Mouse (Mus musculus) hindbrain, postnatal 0 days (tissue): Measurements from ENCODE around the gene Sema3d. TPM values are rescaled to one million over a fixed set of nuclear protein-coding genes. Genes with fewer than 3 reads are reported as not detected.
A peak's percentile ranks its signal among the peaks of the same experiment; 100 is the strongest.

Source experiments
- ATAC-seq: fragments of 200-750 bp; cut with Nextera tagmentation; 2 replicates; pipeline ENCODE4 v1.8.0; 2017; ENCODE audit warnings: mild to moderate bottlenecking, moderate TSS enrichment, moderate library complexity
- DNase-seq: peaks from one replicate; pipeline ENCODE4 v3.0.0-alpha.2; 2015; ENCODE audit warnings: low spot score
- H3K27ac ChIP-seq: fragments of 300-500 bp; sonication (generic); 2 replicates; pipeline ENCODE4 v1.5.1; 2014; ENCODE audit warnings: mild to moderate bottlenecking
- H3K27me3 ChIP-seq: fragments of 300-500 bp; sonication (generic); 2 replicates; pipeline ENCODE4 v1.6.1; 2014; ENCODE audit warnings: low read length, mixed read lengths; ENCODE audit not compliant: insufficient read depth
- H3K36me3 ChIP-seq: fragments of 300-500 bp; sonication (generic); 2 replicates; pipeline ENCODE4 v1.6.1; 2014; ENCODE audit warnings: low read length, mixed read lengths; ENCODE audit not compliant: insufficient read depth
- H3K4me1 ChIP-seq: fragments of 300-500 bp; sonication (generic); 2 replicates; pipeline ENCODE4 v1.6.1; 2014; ENCODE audit warnings: antibody characterized with exemption, low read length, mixed read lengths; ENCODE audit not compliant: insufficient read depth
- H3K4me2 ChIP-seq: fragments of 300-500 bp; sonication (generic); 2 replicates; pipeline ENCODE4 v1.6.1; 2014; ENCODE audit warnings: low read depth, mild to moderate bottlenecking, low read length, moderate library complexity, mixed read lengths
- H3K4me3 ChIP-seq: fragments of 300-500 bp; sonication (generic); 2 replicates; pipeline ENCODE4 v1.5.1; 2014; ENCODE audit warnings: low read length
- H3K9ac ChIP-seq: fragments of 300-500 bp; sonication (generic); replicated peaks from 2 replicates; pipeline ENCODE4 v1.6.1; 2014; ENCODE audit warnings: mild to moderate bottlenecking, low read length, moderate library complexity, mixed read lengths
- H3K9me3 ChIP-seq: fragments of 300-500 bp; sonication (generic); 2 replicates; pipeline ENCODE4 v1.6.1; 2016; ENCODE audit warnings: low read length, mixed read lengths
- CTCF ChIP-seq: IDR thresholded peaks from 2 replicates; pipeline ENCODE4 v1.5.1; 2016; ENCODE audit warnings: antibody characterized with exemption, control low read depth, low read depth
- WGBS: fragments of 180-500 bp; shearing (Covaris S2); extraction: QIAGEN DNeasy Blood & Tissue Kit; methylation state at CpG from one replicate; pipeline ENCODE4 v1.1.7; 2014; 5-methylcytosine and 5-hydroxymethylcytosine counted together
- polyA plus RNA-seq: library from polyadenylated mRNA; unstranded; fragments of >200 nt; fragmentation: Nextera tagmentation; extraction: Ambion mirVana; gene quantifications from 2 replicates; pipeline ENCODE4 v1.2.1, GENCODE M21; 2015
- total RNA-seq: library from RNA; depleted of rRNA; stranded (reverse); fragments of >200 nt; gene quantifications from 2 replicates; pipeline ENCODE4 v1.2.3, GENCODE M21; 2014

Gene Sema3d
- total and polyA plus RNA-seq, 2 experiments from 2014 or later: 2.7 to 3.3 TPM

GRCm38 (mm10) chr5:12498227-12498928, 115.2 kb downstream of the Sema3d start:
- TF ChIP-seq CTCF: no peak
- Histone ChIP-seq H3K4me1 (no peaks in the 10 kb centered on the region), H3K27ac (no peak overlapping the region), H3K9ac (no peak overlapping the region), H3K9me3 (no peaks in the 10 kb centered on the region), H3K36me3 (no peaks in the 10 kb centered on the region), H3K27me3 (no peaks in the 10 kb centered on the region), H3K4me2 (no peak overlapping the region), H3K4me3 (no peak overlapping the region)
- 28% methylated on average over 6 of the region's 6 CpGs for WGBS
- peak; percentile 66; the same call in 1 of the 2 replicates for ATAC-seq
- DNase-seq: no peak

- 87% methylated on average over 5 of the region's 5 CpGs for WGBS
- Histone ChIP-seq H3K4me1 (no peaks in the 10 kb centered on the region), H3K27me3 (no peaks in the 10 kb centered on the region), H3K27ac (no peak overlapping the region), H3K9ac (no peak overlapping the region), H3K9me3 (no peaks in the 10 kb centered on the region), H3K4me3 (no peak overlapping the region), H3K4me2 (no peak overlapping the region), H3K36me3 (no peaks in the 10 kb centered on the region)
- DNase-seq (no peak), ATAC-seq (no peak)
- no peak for TF ChIP-seq CTCF
Observed at GRCm38 (mm10) chr5:12499037-12499436, 115.9 kb downstream of the Sema3d start.

GRCm38 (mm10) chr5:12499791-12500504, 116.8 kb downstream of the Sema3d start:
- Histone ChIP-seq H3K27ac (no peak overlapping the region), H3K36me3 (no peaks in the 10 kb centered on the region), H3K9ac (no peak overlapping the region), H3K4me3 (no peak overlapping the region), H3K27me3 (no peaks in the 10 kb centered on the region), H3K4me1 (no peaks in the 10 kb centered on the region), H3K4me2 (no peak overlapping the region), H3K9me3 (no peaks in the 10 kb centered on the region)
- DNase-seq (no peak), ATAC-seq (no peak)
- WGBS: 87% methylated on average over 6 of the region's 6 CpGs
- TF ChIP-seq CTCF: no peak

GRCm38 (mm10) chr5:12512471-12512870, 129.3 kb downstream of the Sema3d start:
- H3K27ac ChIP-seq: no peak overlapping the region
- H3K9me3 ChIP-seq: no peaks in the 10 kb centered on the region
- 68% methylated on average over 1 of the region's 1 CpGs for WGBS
- TF ChIP-seq CTCF: no peak
- H3K27me3 ChIP-seq: no peaks in the 10 kb centered on the region
- H3K36me3 ChIP-seq: no peaks in the 10 kb centered on the region
- no peak overlapping the region for H3K4me2 ChIP-seq
- H3K4me3 ChIP-seq: no peak overlapping the region
- ATAC-seq (no peak), DNase-seq (no peak)
- H3K4me1 ChIP-seq: peaks cover 3% of the 10 kb centered on the region; the same call in 1 of the 2 replicates
- H3K9ac ChIP-seq: no peak overlapping the region

- Histone ChIP-seq H3K4me2 (no peak overlapping the region), H3K9ac (no peak overlapping the region), H3K4me1 (no peaks in the 10 kb centered on the region), H3K27me3 (no peaks in the 10 kb centered on the region), H3K4me3 (no peak overlapping the region), H3K9me3 (no peaks in the 10 kb centered on the region), H3K27ac (no peak overlapping the region), H3K36me3 (no peaks in the 10 kb centered on the region)
- ATAC-seq (no peak), DNase-seq (no peak)
- 88% methylated on average over 4 of the region's 4 CpGs for WGBS
- TF ChIP-seq CTCF: no peak
Observed at GRCm38 (mm10) chr5:12515283-12515682, 132.1 kb downstream of the Sema3d start.

- Histone ChIP-seq H3K9ac (no peak overlapping the region), H3K4me2 (no peak overlapping the region), H3K4me3 (no peak overlapping the region), H3K36me3 (no peaks in the 10 kb centered on the region), H3K4me1 (no peaks in the 10 kb centered on the region), H3K9me3 (no peaks in the 10 kb centered on the region), H3K27me3 (no peaks in the 10 kb centered on the region), H3K27ac (no peak overlapping the region)
- 5% methylated on average over 4 of the region's 4 CpGs for whole genome bisulfite sequencing
- DNase-seq (no peak), ATAC-seq (no peak)
- no peak for TF ChIP-seq CTCF
Observed at GRCm38 (mm10) chr5:12525235-12525767, 142.1 kb downstream of the Sema3d start.

GRCm38 (mm10) chr5:12528596-12528995, 145.4 kb downstream of the Sema3d start:
- WGBS: 91% methylated on average over 2 of the region's 2 CpGs
- no peak overlapping the region for H3K27ac ChIP-seq
- ATAC-seq (no peak), DNase-seq (no peak)
- H3K27me3 ChIP-seq: no peaks in the 10 kb centered on the region
- H3K4me3 ChIP-seq: no peak overlapping the region
- no peak overlapping the region for H3K4me2 ChIP-seq
- no peaks in the 10 kb centered on the region for H3K9me3 ChIP-seq
- H3K4me1 ChIP-seq: no peaks in the 10 kb centered on the region
- no peak overlapping the region for H3K9ac ChIP-seq
- no peaks in the 10 kb centered on the region for H3K36me3 ChIP-seq
- no peak for TF ChIP-seq CTCF
